Comparison of ENCODE assay signal across 7 mouse cellular contexts in genomic region chr17:26506997-26507871, GRCm38 (mm10). TPM values are rescaled to one million over a fixed set of nuclear protein-coding genes. Genes with fewer than 3 reads are reported as not detected.
DNase-seq lines count a peak whose midpoint lies in the region; ATAC-seq and TF ChIP-seq lines count a peak whose summit lies in the region.

No protein-coding gene starts in this region.

- intact Hi-C loops in heart, postnatal 36 days (cut with DNase I): loop anchor here (1.0 to 5.0 kb wide), 2 partner anchors 41 to 115 kb away; no protein-coding TSS in a partner anchor
- intact Hi-C loops in left cerebral cortex, postnatal 25 days (cut with DNase I): loop anchor here (5.0 kb wide), 1 partner anchor 70 kb away; no protein-coding TSS in a partner anchor

- no peaks in the 10 kb centered on the region for H3K9me3 ChIP-seq in G1E (replicated peaks)
- H3K9me3 ChIP-seq in forebrain, embryonic 11.5 days (ENCODE audit: control insufficient read depth, low read length): no peaks in the 10 kb centered on the region

- no peak for TF ChIP-seq CTCF in G1E (IDR thresholded peaks at IDR 0.05; ENCODE audit: low read depth, low read length)
- TF ChIP-seq CTCF in brain, embryonic 14.5 days (IDR thresholded peaks at IDR 0.05; ENCODE audit: borderline replicate concordance, extremely low read depth, insufficient read depth, insufficient read length): no peak
- TF ChIP-seq CTCF in spleen, adult 2 months (IDR thresholded peaks at IDR 0.05; ENCODE audit: extremely low read depth, insufficient read depth, insufficient read length, insufficient replicate concordance): no peak

- H3K36me3 ChIP-seq in G1E (replicated peaks) (peaks cover 16% of the 10 kb centered on the region), macrophage (ENCODE audit: inconsistent target) (no peaks in the 10 kb centered on the region; the same call in 1 of the 2 replicates)
- no peaks in the 10 kb centered on the region for H3K36me3 ChIP-seq in forebrain, embryonic 11.5 days (ENCODE audit: control insufficient read depth, insufficient read depth, low read length)
- H3K36me3 ChIP-seq in spleen, adult 2 months (ENCODE audit: control insufficient read depth, insufficient read depth, low read length): peaks cover 3% of the 10 kb centered on the region

- H3K27me3 ChIP-seq in G1E (ENCODE audit: insufficient read depth, low read length): peaks cover 2% of the 10 kb centered on the region
- no peaks in the 10 kb centered on the region for H3K27me3 ChIP-seq in forebrain, embryonic 11.5 days (ENCODE audit: control insufficient read depth, insufficient read depth, low read length)
- H3K27me3 ChIP-seq in spleen, adult 2 months (ENCODE audit: control insufficient read depth, insufficient read depth, low read length): no peaks in the 10 kb centered on the region

- ATAC-seq in G1E (ENCODE audit: extremely low read depth, insufficient number of reproducible peaks, low FRiP score, poor library complexity, severe bottlenecking): no peak
- no peak for ATAC-seq in forebrain, embryonic 11.5 days (replicated peaks; ENCODE audit: low FRiP score)

- H3K4me3 ChIP-seq in G1E (ENCODE audit: low read depth, low read length): peak overlapping the region; percentile 90
- peak overlapping the region; percentile 87 for H3K4me3 ChIP-seq in forebrain, embryonic 11.5 days (ENCODE audit: low read depth, low read length)
- peak overlapping the region; percentile 72 for H3K4me3 ChIP-seq in macrophage (ENCODE audit: inconsistent target)
- peak overlapping the region; percentile 75 for H3K4me3 ChIP-seq in spleen, adult 2 months (ENCODE audit: extremely low read depth, insufficient read depth, insufficient read length)

- peaks cover 70% of the 10 kb centered on the region for H3K4me1 ChIP-seq in G1E (ENCODE audit: insufficient read depth, low read depth, low read length)
- peaks cover 29% of the 10 kb centered on the region for H3K4me1 ChIP-seq in forebrain, embryonic 11.5 days (replicated peaks; ENCODE audit: control insufficient read depth, insufficient read depth, low read length)
- H3K4me1 ChIP-seq in spleen, adult 2 months (ENCODE audit: control insufficient read depth, insufficient read depth, insufficient read length): peaks cover 3% of the 10 kb centered on the region; the same call in 1 of the 2 replicates

- peak overlapping the region; percentile 97 for H3K27ac ChIP-seq in forebrain, embryonic 11.5 days (ENCODE audit: low read depth, low read length)
- H3K27ac ChIP-seq in macrophage: peak overlapping the region; percentile 65
- H3K27ac ChIP-seq in spleen, adult 2 months (ENCODE audit: insufficient read depth, low read length): peak overlapping the region; percentile 96

- peak overlapping the region; percentile 96 for H3K9ac ChIP-seq in forebrain, embryonic 11.5 days (ENCODE audit: low read length)

- 24% methylated on average over 24 of the region's 24 CpGs for WGBS in forebrain, embryonic 11.5 days
- WGBS in macrophage (ENCODE audit: missing documents): 19% methylated on average over 24 of the region's 24 CpGs
- WGBS in spleen, adult 2 months: 20% methylated on average over 24 of the region's 24 CpGs

- no peak for DNase-seq in G1E (ENCODE audit: low spot score)
- DNase-seq in brain, embryonic 14.5 days (ENCODE audit: low read depth): peak; percentile 69
- no peak for DNase-seq in forebrain, embryonic 11.5 days (ENCODE audit: low spot score)
- DNase-seq in heart, postnatal 36 days: peak; percentile 64 to 76
- DNase-seq in left cerebral cortex, postnatal 25 days (ENCODE audit: low spot score in 2 of 2): peak; percentile 59 to 69
- DNase-seq in spleen, adult 2 months (ENCODE audit: low read depth in 1 of 2, low spot score in 2 of 2): peak in 1 of 2 experiments; percentile 52

- H3K4me2 ChIP-seq in forebrain, embryonic 11.5 days (ENCODE audit: low read depth, low read length, severe bottlenecking): peak overlapping the region; percentile 82

- peaks cover 18% of the 10 kb centered on the region for H3K79me2 ChIP-seq in macrophage (ENCODE audit: inconsistent target)

- no peak for TF ChIP-seq POLR2A in brain, embryonic 14.5 days (IDR thresholded peaks at IDR 0.05; ENCODE audit: borderline replicate concordance, extremely low read depth, insufficient read depth, insufficient read length, poor library complexity, severe bottlenecking)
- TF ChIP-seq POLR2A in spleen, adult 2 months (IDR thresholded peaks at IDR 0.05; ENCODE audit: low read depth, low read length): no peak

RNA-seq across cellular contexts. Expression of gene Ergic1, which starts 54.1 kb away (rescaled TPM):
- total RNA-seq in G1E (2014; fragmentation: Nextera tagmentation) (92.7 and 103 TPM in 2 replicates), G1E (2017) (22.1 and 23.2 TPM in 2 replicates)
- polyA plus RNA-seq in G1E (2012) (31.7 and 37.1 TPM in 2 replicates), macrophage (2018) (37.4 to 133 TPM (median 109 TPM) in 3 replicates)
- 193 and 218 TPM in 2 replicates for polyA plus RNA-seq in brain, embryonic 14.5 days (2012; rRNA removed)
- polyA plus RNA-seq in forebrain, embryonic 11.5 days (2014; fragmentation: Nextera tagmentation; extraction: Ambion mirVana): 139 and 145 TPM in 2 replicates
- total RNA-seq in heart, postnatal 36 days (2021): 10 to 100 TPM; 47.5 to 56.2 TPM
- total RNA-seq in left cerebral cortex, postnatal 25 days (2021): 100 to 1,000 TPM; 163 to 168 TPM
- 100 to 1,000 TPM in 3 of 26 experiments, 10 to 100 TPM in 23; 27.2 to 136 (median 52.5) TPM for total RNA-seq in macrophage (2018; cell fraction: chromatin; rRNA removed)
- 10 to 100 TPM; 35.4 to 59.1 (median 45.8) TPM for total RNA-seq in macrophage (2018; cell fraction: cytosol; rRNA removed)
- total RNA-seq in macrophage (2018; cell fraction: nucleus; rRNA removed): 100 to 1,000 TPM in 3 of 26 experiments, 10 to 100 TPM in 23; 29.0 to 133 (median 49.8) TPM
- polyA plus RNA-seq in spleen, adult 2 months (2012; rRNA removed): 39.2 and 47.4 TPM in 2 replicates

RNA-seq across cellular contexts. Expression of gene Dusp1, which starts 54.7 kb away (rescaled TPM):
- 41.8 and 43.0 TPM in 2 replicates for total RNA-seq in G1E (2014; fragmentation: Nextera tagmentation)
- 4.9 and 5.0 TPM in 2 replicates for total RNA-seq in G1E (2017)
- 5.5 and 6.3 TPM in 2 replicates for polyA plus RNA-seq in G1E (2012)
- polyA plus RNA-seq in brain, embryonic 14.5 days (2012; rRNA removed): 56.2 and 71.8 TPM in 2 replicates
- 35.7 and 37.6 TPM in 2 replicates for polyA plus RNA-seq in forebrain, embryonic 11.5 days (2014; fragmentation: Nextera tagmentation; extraction: Ambion mirVana)
- 100 to 1,000 TPM in 1 of 2 experiments, 10 to 100 TPM in 1; 49.6 to 105 TPM for total RNA-seq in heart, postnatal 36 days (2021)
- total RNA-seq in left cerebral cortex, postnatal 25 days (2021): 10 to 100 TPM; 32.7 to 47.7 TPM
- 1,000 to 10,000 TPM in 8 of 26 experiments, 100 to 1,000 TPM in 14, 10 to 100 TPM in 4; 36.2 to 1,811 (median 533) TPM for total RNA-seq in macrophage (2018; cell fraction: chromatin; rRNA removed)
- 1,000 to 10,000 TPM in 5 of 26 experiments, 100 to 1,000 TPM in 14, 10 to 100 TPM in 7; 20.0 to 1,690 (median 314) TPM for total RNA-seq in macrophage (2018; cell fraction: cytosol; rRNA removed)
- total RNA-seq in macrophage (2018; cell fraction: nucleus; rRNA removed): 1,000 to 10,000 TPM in 9 of 26 experiments, 100 to 1,000 TPM in 14, 10 to 100 TPM in 3; 28.6 to 2,287 (median 592) TPM
- polyA plus RNA-seq in macrophage (2018): 10.8 to 29.7 TPM (median 28.3 TPM) in 3 replicates
- 44.3 and 55.8 TPM in 2 replicates for polyA plus RNA-seq in spleen, adult 2 months (2012; rRNA removed)

Comparison
In these comparisons a context has a peak if more than half of its experiments do, and no peak if none do; other contexts are left out.
1. DNase-seq: peak in brain, embryonic 14.5 days (single experiment), heart, postnatal 36 days (2 of 2) and left cerebral cortex, postnatal 25 days (2 of 2); none in G1E (single experiment) and forebrain, embryonic 11.5 days (single experiment).
2. Peak in every context shown above with its lines, with median percentiles within 50 percentile points of each other: H3K4me3 ChIP-seq and H3K27ac ChIP-seq.